Mouse (Mus musculus): ENCODE measurements around the gene Satb2. TPM values are rescaled to one million over a fixed set of nuclear protein-coding genes. Genes with fewer than 3 reads are reported as not detected.

The Satb2 gene
- total and polyA plus RNA-seq, 3 experiments, result not detected

- Histone ChIP-seq H3K27ac (ENCODE audit: control insufficient read depth, low read depth, low read length) (no peak overlapping the region), H3K9me3 (replicated peaks; ENCODE audit: insufficient read depth, low read length) (no peaks in the 10 kb centered on the region), H3K4me3 (ENCODE audit: control insufficient read depth in 1 of 2, insufficient read depth in 1 of 2, low read depth in 2 of 2, low read length in 2 of 2) (no peak overlapping the region), H3K36me3 (ENCODE audit: control insufficient read depth in 1 of 2, insufficient read depth in 2 of 2, low read length in 2 of 2) (no peaks in the 10 kb centered on the region), H3K9ac (ENCODE audit: control insufficient read depth, low read depth, low read length, poor library complexity, severe bottlenecking) (no peak overlapping the region), H3K4me1 (ENCODE audit: control insufficient read depth in 1 of 2, insufficient read depth in 2 of 2, low read length in 2 of 2) (no peaks in the 10 kb centered on the region), H3K79me2 (ENCODE audit: control insufficient read depth, insufficient read depth, low read length, poor library complexity) (no peaks in the 10 kb centered on the region), H3K27me3 (ENCODE audit: control insufficient read depth in 1 of 2, insufficient read depth in 2 of 2, low read length in 2 of 2) (no peaks in the 10 kb centered on the region)
- no peak for TF ChIP-seq MYB (IDR thresholded peaks at IDR 0.05; ENCODE audit: low read depth, low read length)
- TF ChIP-seq ETS1 (IDR thresholded peaks at IDR 0.05; ENCODE audit: low read depth, low read length), result no peak
- TF ChIP-seq MAX (IDR thresholded peaks at IDR 0.05; ENCODE audit: low read length), result no peak
- TF ChIP-seq USF2 (IDR thresholded peaks at IDR 0.05; ENCODE audit: borderline replicate concordance in 1 of 2, insufficient read depth in 1 of 2, low read depth in 1 of 2, low read length in 2 of 2), result no peak
- no peak for TF ChIP-seq MYC (IDR thresholded peaks at IDR 0.05; ENCODE audit: low read depth, low read length)
- TF ChIP-seq TCF12 (IDR thresholded peaks at IDR 0.05; ENCODE audit: low read depth, low read length), result no peak
- no peak for TF ChIP-seq ZMIZ1 (IDR thresholded peaks at IDR 0.05; ENCODE audit: low read depth, low read length)
- no peak for TF ChIP-seq MAFK (IDR thresholded peaks at IDR 0.05; ENCODE audit: borderline replicate concordance, low read depth, low read length)
- TF ChIP-seq CHD1 (IDR thresholded peaks at IDR 0.05; ENCODE audit: low read depth, low read length), result no peak
- no peak for TF ChIP-seq EP300 (IDR thresholded peaks at IDR 0.05; ENCODE audit: low read depth in 1 of 2, low read length in 2 of 2)
- TF ChIP-seq E2F4 (IDR thresholded peaks at IDR 0.05; ENCODE audit: borderline replicate concordance, low read depth, low read length), result no peak
- TF ChIP-seq NRF1 (IDR thresholded peaks at IDR 0.05; ENCODE audit: insufficient read depth, low read depth, low read length, poor library complexity, severe bottlenecking), result no peak
- TF ChIP-seq TBP (IDR thresholded peaks at IDR 0.05; ENCODE audit: low read depth, low read length), result no peak
- TF ChIP-seq ZC3H11A (IDR thresholded peaks at IDR 0.05; ENCODE audit: low read depth, low read length), result no peak
- no peak for TF ChIP-seq JUND (IDR thresholded peaks at IDR 0.05; ENCODE audit: low read depth, low read length)
- TF ChIP-seq CHD2 (IDR thresholded peaks at IDR 0.05; ENCODE audit: low read length), result no peak
- TF ChIP-seq GABPA (IDR thresholded peaks at IDR 0.05; ENCODE audit: low read depth, low read length), result no peak
- no peak for TF ChIP-seq UBTF (IDR thresholded peaks at IDR 0.05; ENCODE audit: borderline replicate concordance, insufficient read depth, low read depth, low read length)
- TF ChIP-seq ZNF384 (IDR thresholded peaks at IDR 0.05; ENCODE audit: low read depth, low read length), result no peak
- no peak for TF ChIP-seq KAT2A (conservative IDR thresholded peaks at IDR 0.05; ENCODE audit: low read depth, low read length)
- DNase-seq (ENCODE audit: low read depth, low spot score), result no peak
These were observed 16.6 kb upstream of the Satb2 start for GRCm38 (mm10) chr1:56995041-56995440.

- Histone ChIP-seq H3K27me3 (ENCODE audit: control insufficient read depth in 1 of 2, insufficient read depth in 2 of 2, low read length in 2 of 2) (no peaks in the 10 kb centered on the region), H3K79me2 (ENCODE audit: control insufficient read depth, insufficient read depth, low read length, poor library complexity) (no peaks in the 10 kb centered on the region), H3K36me3 (ENCODE audit: control insufficient read depth in 1 of 2, insufficient read depth in 2 of 2, low read length in 2 of 2) (no peaks in the 10 kb centered on the region), H3K9ac (ENCODE audit: control insufficient read depth, low read depth, low read length, poor library complexity, severe bottlenecking) (no peak overlapping the region), H3K27ac (ENCODE audit: control insufficient read depth, low read depth, low read length) (no peak overlapping the region), H3K4me1 (ENCODE audit: control insufficient read depth in 1 of 2, insufficient read depth in 2 of 2, low read length in 2 of 2) (no peaks in the 10 kb centered on the region), H3K4me3 (ENCODE audit: control insufficient read depth in 1 of 2, insufficient read depth in 1 of 2, low read depth in 2 of 2, low read length in 2 of 2) (no peak overlapping the region), H3K9me3 (replicated peaks; ENCODE audit: insufficient read depth, low read length) (no peaks in the 10 kb centered on the region)
- TF ChIP-seq POLR2A (IDR thresholded peaks at IDR 0.05; ENCODE audit: control insufficient read depth in 1 of 2, insufficient read depth in 1 of 2, low read depth in 1 of 2, low read length in 2 of 2, poor library complexity in 1 of 2), result no peak
- no peak for TF ChIP-seq CHD1 (IDR thresholded peaks at IDR 0.05; ENCODE audit: low read depth, low read length)
- no peak for TF ChIP-seq RAD21 (IDR thresholded peaks at IDR 0.05; ENCODE audit: low read depth, low read length)
- no peak for TF ChIP-seq NRF1 (IDR thresholded peaks at IDR 0.05; ENCODE audit: insufficient read depth, low read depth, low read length, poor library complexity, severe bottlenecking)
- no peak for TF ChIP-seq BHLHE40 (IDR thresholded peaks at IDR 0.05; ENCODE audit: borderline replicate concordance, low read depth, low read length)
- no peak for TF ChIP-seq MAZ (IDR thresholded peaks at IDR 0.05; ENCODE audit: low read depth, low read length)
- no peak for TF ChIP-seq MAFK (IDR thresholded peaks at IDR 0.05; ENCODE audit: borderline replicate concordance, low read depth, low read length)
- TF ChIP-seq TBP (IDR thresholded peaks at IDR 0.05; ENCODE audit: low read depth, low read length), result no peak
- no peak for TF ChIP-seq UBTF (IDR thresholded peaks at IDR 0.05; ENCODE audit: borderline replicate concordance, insufficient read depth, low read depth, low read length)
- TF ChIP-seq MEF2A (IDR thresholded peaks at IDR 0.05; ENCODE audit: extremely low read depth, insufficient replicate concordance, low read depth, low read length, poor library complexity, severe bottlenecking), result no peak
- no peak for TF ChIP-seq GABPA (IDR thresholded peaks at IDR 0.05; ENCODE audit: low read depth, low read length)
- TF ChIP-seq MAX (IDR thresholded peaks at IDR 0.05; ENCODE audit: low read length), result no peak
- TF ChIP-seq ZKSCAN1 (IDR thresholded peaks at IDR 0.05; ENCODE audit: low read depth, low read length), result no peak
- no peak for TF ChIP-seq MXI1 (IDR thresholded peaks at IDR 0.05; ENCODE audit: low read depth, low read length)
- no peak for TF ChIP-seq RCOR1 (IDR thresholded peaks at IDR 0.05; ENCODE audit: low read depth, low read length)
- no peak for TF ChIP-seq CTCF (IDR thresholded peaks at IDR 0.05 in 2 of 3, conservative IDR thresholded peaks at IDR 0.05 in 1 of 3; ENCODE audit: control insufficient read depth in 1 of 3, insufficient read depth in 1 of 3, low read depth in 2 of 3, low read length in 3 of 3, poor library complexity in 1 of 3, severe bottlenecking in 1 of 3)
- no peak for TF ChIP-seq SIN3A (IDR thresholded peaks at IDR 0.05; ENCODE audit: low read length)
- no peak for DNase-seq (ENCODE audit: low read depth, low spot score)
These were observed 13.9 kb upstream of the Satb2 start for GRCm38 (mm10) chr1:56992310-56992709.

Data from MEL (cell line).